Mouse (Mus musculus): ENCODE measurements at regions not wholly inside any gene's neighbourhood (a gene's known extent, or its start where the extent isn't known, plus 50 kb on each side); places are given as distances from the start of the nearest gene placed in this dataset.

- in situ Hi-C loops (cut with MboI, MseI), result no loop called here
Measured at GRCm38 (mm10) chr4:64598465-64598864, 525.5 kb upstream of the Pappa start.

- in situ Hi-C loops (cut with MboI, MseI), result no loop called here
Measured at GRCm38 (mm10) chr4:64599222-64599621, 524.8 kb upstream of the Pappa start.

- in situ Hi-C loops (cut with MboI, MseI), result no loop called here
Measured at GRCm38 (mm10) chr4:64622771-64623170, 501.2 kb upstream of the Pappa start.

- in situ Hi-C loops (cut with MboI, MseI), result no loop called here
Measured at GRCm38 (mm10) chr4:64632189-64632588, 491.8 kb upstream of the Pappa start.

GRCm38 (mm10) chr4:64635256-64635962 is 488.6 kb upstream of the Pappa start:
- in situ Hi-C loops (cut with MboI, MseI), result no loop called here

GRCm38 (mm10) chr4:64640056-64640455 is 483.9 kb upstream of the Pappa start:
- in situ Hi-C loops (cut with MboI, MseI), result no loop called here

- in situ Hi-C loops (cut with MboI, MseI), result no loop called here
Measured at GRCm38 (mm10) chr4:64640976-64641375, 483.0 kb upstream of the Pappa start.

- in situ Hi-C loops (cut with MboI, MseI), result no loop called here
Measured at GRCm38 (mm10) chr4:64645141-64645540, 478.8 kb upstream of the Pappa start.

GRCm38 (mm10) chr4:64654157-64654556 is 469.8 kb upstream of the Pappa start:
- in situ Hi-C loops (cut with MboI, MseI), result no loop called here

- in situ Hi-C loops (cut with MboI, MseI), result no loop called here
Measured at GRCm38 (mm10) chr4:64655534-64655933, 468.4 kb upstream of the Pappa start.

GRCm38 (mm10) chr4:64663722-64664121 is 460.3 kb upstream of the Pappa start:
- in situ Hi-C loops (cut with MboI, MseI), result no loop called here

GRCm38 (mm10) chr4:64667998-64668397 is 456.0 kb upstream of the Pappa start:
- in situ Hi-C loops (cut with MboI, MseI), result no loop called here

GRCm38 (mm10) chr4:64669722-64670121 is 454.3 kb upstream of the Pappa start:
- in situ Hi-C loops (cut with MboI, MseI), result no loop called here

GRCm38 (mm10) chr4:64676438-64676837 is 447.5 kb upstream of the Pappa start:
- in situ Hi-C loops (cut with MboI, MseI), result no loop called here

GRCm38 (mm10) chr4:64676881-64677280 is 447.1 kb upstream of the Pappa start:
- in situ Hi-C loops (cut with MboI, MseI), result no loop called here

GRCm38 (mm10) chr4:64684654-64685053 is 439.3 kb upstream of the Pappa start:
- in situ Hi-C loops (cut with MboI, MseI), result no loop called here

GRCm38 (mm10) chr4:64696134-64696533 is 427.8 kb upstream of the Pappa start:
- in situ Hi-C loops (cut with MboI, MseI), result no loop called here

- in situ Hi-C loops (cut with MboI, MseI), result no loop called here
Measured at GRCm38 (mm10) chr4:64723296-64723695, 400.7 kb upstream of the Pappa start.

GRCm38 (mm10) chr4:64724851-64725250 is 399.1 kb upstream of the Pappa start:
- in situ Hi-C loops (cut with MboI, MseI), result no loop called here

GRCm38 (mm10) chr4:64755986-64756385 is 368.0 kb upstream of the Pappa start:
- in situ Hi-C loops (cut with MboI, MseI), result loop anchor here (10.0 kb wide), 1 partner anchor 1959 kb away; no protein-coding TSS in a partner anchor

- in situ Hi-C loops (cut with MboI, MseI), result no loop called here
Measured at GRCm38 (mm10) chr4:64768610-64769009, 355.4 kb upstream of the Pappa start.

GRCm38 (mm10) chr4:64803886-64804285 is 320.1 kb upstream of the Pappa start:
- in situ Hi-C loops (cut with MboI, MseI), result no loop called here

GRCm38 (mm10) chr4:64804996-64805395 is 319.0 kb upstream of the Pappa start:
- in situ Hi-C loops (cut with MboI, MseI), result no loop called here

GRCm38 (mm10) chr4:64807148-64807547 is 316.8 kb upstream of the Pappa start:
- in situ Hi-C loops (cut with MboI, MseI), result no loop called here
